Mouse (Mus musculus) midbrain, embryonic 12.5 days (tissue): ENCODE results near the gene Nupr1l. TPM values are rescaled to one million over a fixed set of nuclear protein-coding genes. Genes with fewer than 3 reads are reported as not detected.
"Not testable (repeated sequence)": the region's sequence is repeated elsewhere in the genome, so short reads cannot be mapped to it uniquely, and the experiment has no call there.

ENCODE experiments used
- ATAC-seq: fragments of 200-750 bp; cut with Nextera tagmentation; 2 replicates; pipeline ENCODE4 v1.8.0; 2017; ENCODE audit warnings: low read depth, moderate TSS enrichment, moderate library complexity; ENCODE audit not compliant: low FRiP score
- H3K27ac ChIP-seq: fragments of 300-500 bp; sonication (generic); replicated peaks from 2 replicates; pipeline ENCODE4 v1.5.1; 2016; ENCODE audit warnings: mild to moderate bottlenecking
- H3K27me3 ChIP-seq: fragments of 300-500 bp; sonication (generic); 2 replicates; pipeline ENCODE4 v1.6.1; 2016; ENCODE audit warnings: mild to moderate bottlenecking
- H3K36me3 ChIP-seq: fragments of 300-500 bp; sonication (generic); 2 replicates; pipeline ENCODE4 v1.6.1; 2016
- H3K4me1 ChIP-seq: fragments of 300-500 bp; sonication (generic); 2 replicates; pipeline ENCODE4 v1.6.1; 2016
- H3K4me2 ChIP-seq: fragments of 300-500 bp; sonication (generic); replicated peaks from 2 replicates; pipeline ENCODE4 v1.6.1; 2016; ENCODE audit warnings: mild to moderate bottlenecking, moderate library complexity
- H3K4me3 ChIP-seq: fragments of 300-500 bp; sonication (generic); 2 replicates; pipeline ENCODE4 v1.5.1; 2016; ENCODE audit warnings: mild to moderate bottlenecking
- H3K9ac ChIP-seq: fragments of 300-500 bp; sonication (generic); replicated peaks from 2 replicates; pipeline ENCODE4 v1.6.1; 2016; ENCODE audit warnings: mild to moderate bottlenecking, moderate library complexity
- H3K9me3 ChIP-seq: fragments of 300-500 bp; sonication (generic); 2 replicates; pipeline ENCODE4 v1.6.1; 2016; ENCODE audit warnings: mild to moderate bottlenecking
- WGBS: fragments of 180-500 bp; shearing (Covaris S2); methylation state at CpG from one replicate; pipeline ENCODE4 v1.1.7; 2016; 5-methylcytosine and 5-hydroxymethylcytosine counted together
- polyA plus RNA-seq: library from polyadenylated mRNA; unstranded; fragments of >200 nt; fragmentation: Nextera tagmentation; extraction: Ambion mirVana; gene quantifications from 2 replicates; pipeline ENCODE4 v1.2.1, GENCODE M21; 2016

The Nupr1l gene
- polyA plus RNA-seq, 1 experiment from 2014 or later, result 6.2 TPM

- H3K27me3 ChIP-seq, result 0 out of 2 replicates have a peak, but pooled peaks cover 2% of the 10 kb centered on the region
- under 1% methylated on average over 46 of the region's 46 CpGs for WGBS
- peaks cover 19% of the 10 kb centered on the region for H3K36me3 ChIP-seq
- H3K4me2 ChIP-seq, result peak within 1 kb of the TSS; percentile 90
- H3K4me3 ChIP-seq, result peak within 1 kb of the TSS; percentile 78
- peak within 1 kb of the TSS; percentile 82 for H3K9ac ChIP-seq
- peaks cover 19% of the 10 kb centered on the region for H3K4me1 ChIP-seq
- peak within 1 kb of the TSS; percentile 91 for H3K27ac ChIP-seq
- H3K9me3 ChIP-seq, result no peaks in the 10 kb centered on the region
- ATAC-seq, result peak; percentile 99
Measured at GRCm38 (mm10) chr5:129886911-129887636, 21.3 kb upstream of the Nupr1l start, which contains the start of gene Chchd2. Chchd2 (minus strand) TSS chr5:129887470.

GRCm38 (mm10) chr5:129890390-129890789 is 17.9 kb upstream of the Nupr1l start:
- H3K9me3 ChIP-seq, H3K4me3 ChIP-seq, H3K9ac ChIP-seq, H3K27me3 ChIP-seq, ATAC-seq, H3K27ac ChIP-seq, H3K4me2 ChIP-seq, H3K36me3 ChIP-seq: not testable (repeated sequence)
- peaks cover 13% of the 10 kb centered on the region for H3K4me1 ChIP-seq
- WGBS, result 77% methylated on average over 4 of the region's 7 CpGs

- Histone ChIP-seq H3K4me3 (peak within 1 kb of the TSS; percentile 69), H3K9me3 (no peaks in the 10 kb centered on the region), H3K27ac (no peak within 1 kb of the TSS)
Measured at GRCm38 (mm10) chr5:129895198-129896088, 12.9 kb upstream of the Nupr1l start, which contains the start of gene Zbed5. Zbed5 (plus strand) TSS chr5:129895723.

GRCm38 (mm10) chr5:129898449-129898848 is 9.9 kb upstream of the Nupr1l start, which contains the start of gene Phkg1:
Phkg1 (minus strand) TSS chr5:129898549.
- 98% methylated on average over 1 of the region's 1 CpGs for WGBS
- no peak for ATAC-seq
- H3K27me3 ChIP-seq, result peaks cover 2% of the 10 kb centered on the region; the same call in 1 of the 2 replicates
- H3K4me2 ChIP-seq, result no peak within 1 kb of the TSS
- H3K36me3 ChIP-seq, result no peaks in the 10 kb centered on the region
- H3K4me1 ChIP-seq, result peaks cover 8% of the 10 kb centered on the region
- H3K9ac ChIP-seq, result no peak within 1 kb of the TSS
- H3K9me3 ChIP-seq, result no peaks in the 10 kb centered on the region
- H3K27ac ChIP-seq, result no peak within 1 kb of the TSS
- H3K4me3 ChIP-seq, result no peak within 1 kb of the TSS

More at GRCm38 (mm10) chr5:129895198-129896088, 12.9 kb upstream of the Nupr1l start, which contains the start of gene Zbed5:
- H3K4me1 ChIP-seq, result peaks cover 8% of the 10 kb centered on the region
- no peaks in the 10 kb centered on the region for H3K36me3 ChIP-seq
- H3K4me2 ChIP-seq, result peak within 1 kb of the TSS; percentile 88
- ATAC-seq, result peak; percentile 99
- 2% methylated on average over 44 of the region's 44 CpGs for WGBS
- peak within 1 kb of the TSS; percentile 62 for H3K9ac ChIP-seq
- peaks cover 6% of the 10 kb centered on the region; the same call in 1 of the 2 replicates for H3K27me3 ChIP-seq

GRCm38 (mm10) chr5:129907775-129908174 is 565 bp upstream of the Nupr1l start:
- peaks cover 8% of the 10 kb centered on the region; the same call in 1 of the 2 replicates for H3K4me1 ChIP-seq
- WGBS, result 33% methylated on average over 4 of the region's 4 CpGs
- H3K9ac ChIP-seq, result peak overlapping the region; percentile 84
- peak overlapping the region; percentile 83 for H3K4me2 ChIP-seq
- H3K27me3 ChIP-seq, result peaks cover 7% of the 10 kb centered on the region; the same call in 1 of the 2 replicates
- H3K4me3 ChIP-seq, result peak overlapping the region; percentile 71
- no peaks in the 10 kb centered on the region for H3K9me3 ChIP-seq
- no peaks in the 10 kb centered on the region for H3K36me3 ChIP-seq
- ATAC-seq, result no peak
- H3K27ac ChIP-seq, result peak overlapping the region; percentile 96

- Histone ChIP-seq H3K4me2 (peak overlapping the region; percentile 83), H3K27ac (peak overlapping the region; percentile 96; the same call in 1 of the 2 replicates), H3K36me3 (no peaks in the 10 kb centered on the region), H3K4me1 (peaks cover 8% of the 10 kb centered on the region; the same call in 1 of the 2 replicates), H3K9me3 (no peaks in the 10 kb centered on the region), H3K27me3 (peaks cover 7% of the 10 kb centered on the region; the same call in 1 of the 2 replicates), H3K4me3 (peak overlapping the region; percentile 71), H3K9ac (peak overlapping the region; percentile 84; the same call in 1 of the 2 replicates)
- no peak for ATAC-seq
- 71% methylated on average over 9 of the region's 9 CpGs for WGBS
Measured at GRCm38 (mm10) chr5:129909147-129909546, 807 bp downstream of the Nupr1l start.

- no peak overlapping the region for H3K4me3 ChIP-seq
- H3K4me1 ChIP-seq, result peaks cover 8% of the 10 kb centered on the region; the same call in 1 of the 2 replicates
- 86% methylated on average over 7 of the region's 7 CpGs for WGBS
- no peak for ATAC-seq
- H3K9me3 ChIP-seq, result no peaks in the 10 kb centered on the region
- peaks cover 7% of the 10 kb centered on the region; the same call in 1 of the 2 replicates for H3K27me3 ChIP-seq
- H3K9ac ChIP-seq, result no peak overlapping the region
- 0 out of 2 replicates have a peak overlapping the region, but pooled peaks have one; percentile 83 for H3K4me2 ChIP-seq
- H3K27ac ChIP-seq, result no peak overlapping the region
- H3K36me3 ChIP-seq, result no peaks in the 10 kb centered on the region
Measured at GRCm38 (mm10) chr5:129909591-129909990, 1.3 kb downstream of the Nupr1l start.

GRCm38 (mm10) chr5:129914024-129914423 is 5.7 kb downstream of the Nupr1l start:
- H3K4me3 ChIP-seq, result no peak overlapping the region
- no peak overlapping the region for H3K4me2 ChIP-seq
- H3K27me3 ChIP-seq, result peaks cover 7% of the 10 kb centered on the region; the same call in 1 of the 2 replicates
- H3K4me1 ChIP-seq, result peaks cover 4% of the 10 kb centered on the region; the same call in 1 of the 2 replicates
- ATAC-seq, result no peak
- H3K9ac ChIP-seq, result no peak overlapping the region
- no peaks in the 10 kb centered on the region for H3K9me3 ChIP-seq
- WGBS, result 15% methylated on average over 2 of the region's 2 CpGs
- no peak overlapping the region for H3K27ac ChIP-seq
- no peaks in the 10 kb centered on the region for H3K36me3 ChIP-seq

- H3K9me3 ChIP-seq, ATAC-seq: not testable (repeated sequence)
- WGBS, result 89% methylated on average over 11 of the region's 11 CpGs
Measured at GRCm38 (mm10) chr5:129915491-129915890, 7.2 kb downstream of the Nupr1l start.

GRCm38 (mm10) chr5:129918065-129918651 is 9.8 kb downstream of the Nupr1l start:
- Histone ChIP-seq H3K4me3 (no peak overlapping the region), H3K27ac (no peak overlapping the region), H3K9ac (no peak overlapping the region), H3K36me3 (no peaks in the 10 kb centered on the region), H3K4me2 (no peak overlapping the region), H3K4me1 (no peaks in the 10 kb centered on the region), H3K27me3 (no peaks in the 10 kb centered on the region), H3K9me3 (no peaks in the 10 kb centered on the region)
- ATAC-seq, result no peak
- 89% methylated on average over 24 of the region's 24 CpGs for WGBS

More at GRCm38 (mm10) chr5:129915491-129915890, 7.2 kb downstream of the Nupr1l start:
- not testable (repeated sequence) for H3K36me3 ChIP-seq, H3K4me1 ChIP-seq, H3K9ac ChIP-seq, H3K27me3 ChIP-seq, H3K4me3 ChIP-seq, H3K27ac ChIP-seq, H3K4me2 ChIP-seq

GRCm38 (mm10) chr5:129918752-129919151 is 10.4 kb downstream of the Nupr1l start:
- no peak overlapping the region for H3K9ac ChIP-seq
- H3K4me2 ChIP-seq, result no peak overlapping the region
- H3K4me1 ChIP-seq, result no peaks in the 10 kb centered on the region
- H3K9me3 ChIP-seq, result no peaks in the 10 kb centered on the region
- H3K27me3 ChIP-seq, result no peaks in the 10 kb centered on the region
- no peak overlapping the region for H3K27ac ChIP-seq
- 85% methylated on average over 9 of the region's 9 CpGs for WGBS
- no peak overlapping the region for H3K4me3 ChIP-seq
- H3K36me3 ChIP-seq, result no peaks in the 10 kb centered on the region
- ATAC-seq, result no peak
